Mouse (Mus musculus) kidney, adult 9 months (tissue): ENCODE results near the gene Zfp423.

Experiments used
- DNase-seq: peaks from one replicate; pipeline ENCODE4 v3.0.0; 2022

The Zfp423 gene

DNA sequence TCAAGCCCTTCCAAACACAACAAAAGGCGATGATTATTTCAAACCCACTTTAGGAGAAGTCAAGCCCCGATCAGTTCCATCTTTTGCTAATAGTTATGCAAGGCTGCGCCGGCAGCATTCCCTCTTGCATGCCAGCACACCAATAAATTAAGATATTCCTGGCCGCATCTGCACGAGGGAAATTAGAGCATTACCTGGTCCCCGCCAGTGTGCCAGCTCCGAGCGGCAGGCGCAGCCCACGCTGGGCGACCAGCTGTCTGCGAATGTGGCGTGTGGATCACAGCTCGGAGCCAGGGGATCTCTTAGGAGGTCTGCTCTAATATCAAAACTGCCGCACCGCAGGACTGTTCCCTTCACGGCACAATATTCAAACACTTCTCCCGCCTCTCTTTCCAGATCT lies 217.4 kb downstream of the Zfp423 start:
- DNase-seq: no peak

DNA sequence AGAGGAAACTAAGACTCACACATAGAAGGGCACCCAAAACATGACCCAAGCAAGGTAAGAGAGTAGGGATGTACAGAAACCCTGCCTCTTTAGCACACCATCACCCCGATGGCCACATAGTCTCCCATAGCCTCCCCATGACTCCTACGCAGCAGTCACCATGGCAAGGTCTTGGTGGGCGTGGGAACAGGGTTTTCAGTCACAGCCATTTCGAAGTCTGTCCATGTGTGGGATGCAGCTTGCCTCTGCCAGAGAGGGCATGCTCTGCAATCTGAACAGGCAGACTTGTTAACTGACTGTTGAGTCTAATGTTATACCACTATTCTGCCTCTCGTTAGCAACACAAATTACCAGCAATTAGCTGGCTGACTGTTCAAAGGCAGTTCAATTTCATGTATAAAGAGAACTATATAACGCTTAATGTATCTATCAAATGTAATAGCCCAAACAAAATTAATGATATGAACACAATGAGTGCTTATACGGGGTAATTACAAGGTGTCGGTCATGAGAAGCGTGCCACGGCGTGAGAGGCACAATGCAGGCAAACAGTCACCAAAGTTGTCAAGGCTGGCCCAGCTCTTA lies 218.4 kb downstream of the Zfp423 start:
- DNase-seq: no peak

DNA sequence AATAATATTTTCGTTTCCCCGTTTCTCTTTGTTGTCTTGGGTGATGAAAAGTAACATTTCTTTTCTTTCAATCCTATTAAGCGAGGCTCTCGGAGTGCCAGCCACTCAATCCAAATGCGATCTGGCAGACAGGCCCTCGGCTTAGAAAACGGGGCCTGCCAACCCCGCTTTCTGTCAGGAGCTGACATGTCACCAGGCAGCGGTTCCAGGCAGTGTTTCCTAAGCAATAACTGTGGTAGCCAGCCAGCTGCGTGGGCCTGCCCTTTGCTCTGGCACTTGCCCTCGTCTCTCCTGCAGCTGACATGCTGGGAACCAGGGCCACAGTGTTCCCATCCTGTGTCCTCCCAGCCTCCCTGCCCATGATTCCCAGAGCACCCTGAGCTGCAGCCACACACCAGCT lies 221.5 kb downstream of the Zfp423 start:
- DNase-seq: no peak

DNA sequence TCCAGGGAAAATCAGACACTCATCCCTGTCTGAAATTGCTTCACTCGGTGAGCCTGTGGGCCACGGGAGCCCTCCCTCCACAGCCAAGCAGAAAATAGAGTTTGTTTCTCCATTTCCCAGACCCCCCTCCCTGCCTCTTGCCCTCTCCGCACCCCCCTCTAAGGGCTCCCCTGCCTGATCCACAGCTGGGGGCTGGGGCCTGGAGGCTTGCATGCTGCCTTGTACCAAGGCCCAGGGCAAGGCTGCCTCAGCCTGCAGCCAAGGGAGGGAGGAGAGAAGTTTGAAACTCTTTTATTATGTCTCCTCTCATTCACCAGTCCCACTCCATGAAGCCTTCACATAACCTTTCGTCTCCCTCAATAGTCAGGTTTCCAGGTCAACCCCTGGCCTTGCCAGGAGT lies 224.5 kb downstream of the Zfp423 start:
- no peak for DNase-seq

DNA sequence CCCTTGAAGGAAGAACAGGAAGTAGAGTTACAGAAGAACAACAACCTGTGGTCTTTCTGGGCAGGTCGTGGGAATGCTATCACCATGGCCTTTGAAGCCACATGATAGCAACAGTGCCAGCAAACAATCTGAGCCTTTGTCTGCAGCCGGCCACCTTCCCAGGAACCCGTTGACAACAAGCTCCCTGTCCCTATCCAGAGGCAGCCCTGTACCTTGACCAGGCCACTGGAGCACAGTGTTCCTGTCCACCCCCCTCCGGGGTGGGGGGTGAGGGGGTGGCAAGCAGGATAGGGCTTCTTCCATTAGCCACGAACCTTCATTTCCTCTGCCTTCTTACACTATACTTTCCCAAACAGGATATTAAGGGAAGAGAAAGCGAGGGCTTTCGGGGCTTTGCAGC lies 224.9 kb downstream of the Zfp423 start:
- DNase-seq: no peak

DNA sequence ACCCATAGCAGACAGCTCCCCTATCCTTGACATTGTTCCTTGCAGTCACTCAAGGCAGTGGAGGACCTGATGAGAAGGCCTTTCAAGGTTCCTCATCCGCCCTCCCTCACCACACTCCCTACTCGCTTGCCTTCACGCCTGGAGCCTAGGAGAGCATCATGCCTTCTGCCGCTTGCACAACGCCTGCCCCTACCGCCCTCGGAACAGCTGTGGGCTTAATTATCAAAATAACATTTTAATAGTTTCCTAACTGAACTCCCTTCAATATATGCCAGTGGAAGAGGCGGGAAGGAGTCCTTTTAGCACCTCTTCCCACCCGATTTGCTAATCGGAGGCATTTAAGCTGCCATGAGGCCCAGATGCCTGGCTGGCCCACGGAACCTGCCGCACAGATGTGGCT lies 228.3 kb downstream of the Zfp423 start:
- DNase-seq: no peak

DNA sequence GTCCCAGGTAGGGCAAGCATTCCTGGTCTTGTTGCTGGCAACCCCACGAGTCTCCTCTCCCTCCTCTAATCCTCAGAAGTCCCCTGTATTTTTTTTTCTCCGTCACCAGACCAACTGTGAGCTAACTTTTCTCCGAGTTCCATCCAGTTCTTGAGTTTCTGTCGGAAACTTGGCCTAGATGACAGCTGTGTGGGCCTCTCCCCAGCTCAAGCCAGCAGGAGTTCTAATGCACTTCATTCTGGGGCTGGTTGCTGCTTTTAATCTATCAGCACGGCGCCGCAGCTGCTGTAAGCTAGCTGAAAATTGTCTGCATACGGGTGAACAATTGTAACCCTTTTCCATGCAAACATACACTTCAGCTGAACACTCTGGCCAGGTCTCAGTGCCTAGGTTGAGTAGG lies 236.4 kb downstream of the Zfp423 start:
- DNase-seq: no peak

DNA sequence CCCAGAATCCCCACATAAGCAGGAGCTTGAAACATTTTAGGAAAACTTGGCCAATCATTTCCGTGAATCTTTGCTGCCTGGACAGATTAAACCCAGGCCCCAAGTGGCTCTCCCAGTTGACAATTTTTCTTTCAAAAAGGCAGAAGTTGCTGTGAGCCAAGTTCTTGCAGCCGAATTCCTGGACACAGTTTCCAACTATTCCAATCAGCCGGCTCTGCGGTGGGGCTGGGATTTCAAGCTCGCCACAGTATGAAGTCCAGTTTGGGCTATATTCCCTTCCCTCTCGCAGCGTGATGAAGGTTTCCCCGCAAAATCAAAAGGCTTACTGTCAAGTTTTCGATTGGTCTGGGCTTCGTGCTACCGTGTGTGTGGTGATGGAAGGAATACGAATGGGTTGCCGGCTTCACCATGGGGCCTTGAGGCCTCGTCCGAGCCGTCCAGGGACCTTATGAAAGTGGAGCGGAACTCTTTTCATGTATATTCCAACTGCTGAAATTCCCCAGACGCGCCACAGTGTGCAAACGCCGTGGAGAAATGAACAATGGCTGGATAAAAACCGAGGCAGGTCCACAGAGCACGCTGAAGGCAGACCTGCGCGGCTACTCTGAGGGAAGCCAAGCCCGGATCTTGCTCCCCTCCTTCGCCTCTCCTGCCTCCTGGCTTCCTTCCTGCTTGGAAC lies 240.1 kb downstream of the Zfp423 start:
- no peak for DNase-seq

DNA sequence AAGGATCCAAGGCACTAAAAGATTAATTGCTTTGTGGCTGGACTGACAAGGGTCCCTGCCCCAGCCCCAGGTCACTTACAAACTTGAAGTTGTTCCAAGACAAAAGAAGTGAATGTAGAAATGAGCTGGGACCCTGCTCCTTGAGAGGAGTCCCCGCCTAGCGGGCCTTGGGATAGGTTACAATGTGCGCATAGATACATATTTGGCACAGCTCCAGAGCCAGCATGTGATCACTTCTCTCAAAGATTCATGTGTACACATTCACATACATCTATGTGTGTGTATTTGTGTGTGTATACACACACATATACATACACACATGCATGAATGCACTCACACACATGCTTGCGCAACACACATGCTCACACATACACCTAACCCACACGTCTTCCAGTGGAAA lies 241.9 kb downstream of the Zfp423 start:
- DNase-seq: no peak

DNA sequence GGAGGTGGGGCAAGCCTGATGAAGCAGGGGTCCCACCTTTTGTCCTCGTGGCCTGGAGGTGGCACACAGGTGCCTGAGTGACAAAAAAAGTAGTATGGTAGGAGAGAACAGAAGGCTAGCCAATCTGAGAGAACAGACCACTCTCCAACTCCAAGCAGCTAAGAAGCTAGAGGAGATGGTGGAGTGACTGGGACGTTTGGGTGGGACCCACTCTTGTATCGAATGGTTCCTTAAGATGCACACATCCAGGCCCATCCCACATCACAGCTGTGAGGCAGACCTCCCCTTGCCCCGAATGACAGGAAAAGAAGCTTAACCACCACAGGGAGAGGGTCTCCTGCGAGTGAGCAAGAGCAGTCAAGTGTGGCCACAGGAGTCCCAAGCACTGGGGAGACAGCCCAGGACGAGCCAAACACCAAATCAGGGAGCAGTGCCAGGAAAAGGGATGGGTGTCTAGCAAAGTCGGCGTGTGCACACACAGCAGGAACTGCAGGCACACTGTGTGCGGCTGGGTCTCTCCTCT lies 242.6 kb downstream of the Zfp423 start:
- DNase-seq: no peak

DNA sequence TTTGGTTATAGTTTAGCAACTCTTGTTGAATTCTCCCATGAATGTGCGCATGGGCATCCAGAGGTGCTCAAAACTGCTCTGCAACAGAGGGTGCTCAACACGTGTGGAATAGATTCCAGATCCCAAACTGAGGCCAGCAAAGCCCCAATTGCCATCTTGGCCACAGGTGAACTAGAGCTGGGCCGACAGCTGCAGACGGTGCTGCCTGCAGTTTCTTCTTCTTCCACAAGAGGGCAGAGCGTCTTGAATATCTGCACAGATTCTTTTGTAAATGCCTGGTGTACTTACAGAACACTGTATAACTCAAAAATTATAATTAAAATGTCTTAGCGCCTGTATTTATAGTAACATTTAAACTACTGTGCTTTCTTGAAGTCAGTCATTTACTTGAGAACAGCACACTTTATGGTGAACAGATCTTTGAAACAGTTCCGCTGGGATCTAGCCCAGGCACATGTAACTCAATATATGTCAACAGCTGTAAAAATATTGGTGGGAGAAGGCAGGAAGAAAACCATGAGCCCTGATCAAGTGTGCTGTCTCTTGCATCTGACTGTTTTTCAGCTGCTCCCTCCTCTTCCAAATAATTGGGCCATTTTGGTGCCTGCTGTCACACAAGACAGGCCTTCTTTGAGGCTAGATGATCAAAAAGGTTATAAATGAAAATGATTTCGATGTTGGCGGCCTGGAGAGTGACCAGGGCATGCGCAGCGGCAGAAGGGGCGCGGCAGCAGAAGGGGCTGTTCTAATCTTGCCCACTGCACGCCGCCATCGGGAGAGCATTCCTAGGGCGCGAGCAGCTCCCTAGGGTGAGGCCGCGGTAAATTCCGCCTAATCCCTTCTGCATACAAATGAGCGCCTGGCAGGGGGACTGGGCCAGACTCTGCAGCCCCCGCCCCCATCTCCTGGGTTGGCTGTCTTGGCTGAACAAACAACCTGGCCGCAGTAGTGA lies 243.4 kb downstream of the Zfp423 start:
- peak; percentile 73 for DNase-seq

DNA sequence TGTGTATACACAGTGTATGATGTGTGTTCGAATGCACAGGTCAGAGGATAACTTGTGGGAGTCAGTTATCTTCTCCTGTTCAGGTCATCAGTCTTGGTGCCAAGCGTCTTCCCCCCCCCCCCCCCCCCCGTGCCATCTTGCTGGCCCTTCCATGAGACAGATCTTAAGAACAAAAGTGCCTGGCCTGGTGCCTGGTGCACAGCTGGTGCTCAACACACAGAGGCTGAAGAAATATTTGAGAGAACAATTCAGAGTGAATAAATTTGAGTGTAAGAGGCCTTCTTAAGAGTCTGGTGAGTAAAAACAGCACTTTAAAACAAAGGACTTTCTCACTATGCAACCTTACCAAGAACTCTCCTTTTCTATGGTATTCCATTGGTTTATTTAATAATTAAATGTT lies 245.4 kb downstream of the Zfp423 start:
- no peak for DNase-seq

DNA sequence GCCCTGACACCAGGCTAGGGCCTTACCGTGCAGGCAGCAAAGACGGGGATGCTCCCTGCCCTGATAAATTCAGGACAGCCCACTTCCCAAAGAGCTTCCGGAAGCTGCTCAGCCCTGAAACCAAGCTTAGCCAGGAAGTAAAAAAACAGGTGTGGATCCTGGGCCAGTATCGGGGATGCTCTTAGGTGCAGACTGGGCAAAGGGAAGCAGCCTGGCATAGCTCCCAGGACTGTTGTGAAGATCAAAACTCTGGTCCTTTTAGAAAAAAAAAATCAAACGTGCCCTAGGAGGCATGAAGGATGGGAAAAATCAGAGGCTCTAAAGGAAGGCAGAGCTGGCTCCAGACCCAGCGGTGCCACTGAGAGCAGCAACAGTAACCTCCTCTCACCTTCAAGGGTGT lies 247.4 kb downstream of the Zfp423 start:
- no peak for DNase-seq

DNA sequence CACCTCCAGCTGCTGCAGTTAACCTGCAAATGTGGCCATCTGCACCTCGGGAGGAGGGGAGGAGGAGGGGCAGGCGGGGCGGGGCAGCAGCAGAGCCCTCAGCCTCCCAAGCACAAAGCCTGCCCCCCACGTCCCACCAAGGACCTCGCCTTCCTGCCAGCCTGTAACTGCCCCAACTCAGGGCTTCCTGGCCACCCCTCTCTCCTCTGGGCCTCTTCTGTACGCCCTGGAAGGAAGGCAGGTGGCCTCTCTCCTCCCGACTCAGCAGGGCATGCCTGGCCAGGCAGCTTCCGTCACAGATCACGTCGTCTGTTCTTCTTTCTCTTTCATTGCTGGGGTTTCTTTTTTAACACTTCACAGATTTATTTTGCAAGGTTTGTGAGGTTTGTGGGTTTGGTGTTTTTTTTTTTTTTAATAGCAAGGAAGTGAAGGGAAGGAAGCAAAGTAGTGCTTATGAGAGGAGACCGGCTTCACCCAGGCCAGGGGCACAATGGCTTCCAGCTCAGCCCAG lies 251.2 kb downstream of the Zfp423 start:
- no peak for DNase-seq

DNA sequence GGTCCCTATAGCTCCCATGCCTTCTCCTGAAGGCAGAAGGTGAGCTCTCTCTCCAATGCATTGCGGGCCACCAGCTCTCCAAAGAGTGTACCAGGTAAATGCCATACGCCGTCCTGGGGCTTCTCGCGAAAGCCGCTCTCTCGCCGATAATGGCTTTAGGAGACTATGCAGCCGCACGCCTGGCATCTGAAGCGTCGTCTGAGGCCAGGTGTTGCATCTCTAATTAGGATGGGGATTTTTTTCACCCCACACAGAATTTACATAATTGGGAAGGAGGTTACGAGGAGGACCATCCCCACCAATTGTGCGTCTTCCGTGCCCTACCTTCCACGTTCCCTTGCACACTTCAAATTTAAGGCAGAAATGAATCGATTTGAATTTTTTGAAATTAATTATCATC lies 252.2 kb downstream of the Zfp423 start:
- DNase-seq: no peak

DNA sequence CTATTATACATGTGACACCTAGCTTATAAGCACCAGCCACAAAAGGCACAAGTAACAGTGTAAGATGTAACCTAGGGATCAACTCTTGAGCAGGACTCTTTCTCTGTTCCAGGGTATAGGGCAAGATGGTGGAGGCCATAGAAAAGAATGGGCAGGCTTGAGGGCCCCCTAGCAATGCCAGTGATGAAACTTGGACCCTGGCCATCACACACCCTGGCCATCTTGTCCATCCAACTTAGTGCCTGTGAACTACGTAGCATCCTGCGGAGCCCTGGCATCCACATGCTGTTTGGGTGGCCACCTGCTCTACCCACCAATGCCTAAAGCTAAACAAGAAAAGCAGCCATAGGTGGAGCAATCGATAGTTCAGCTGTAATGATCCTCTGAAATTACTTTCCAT lies 254.6 kb downstream of the Zfp423 start:
- DNase-seq: no peak

DNA sequence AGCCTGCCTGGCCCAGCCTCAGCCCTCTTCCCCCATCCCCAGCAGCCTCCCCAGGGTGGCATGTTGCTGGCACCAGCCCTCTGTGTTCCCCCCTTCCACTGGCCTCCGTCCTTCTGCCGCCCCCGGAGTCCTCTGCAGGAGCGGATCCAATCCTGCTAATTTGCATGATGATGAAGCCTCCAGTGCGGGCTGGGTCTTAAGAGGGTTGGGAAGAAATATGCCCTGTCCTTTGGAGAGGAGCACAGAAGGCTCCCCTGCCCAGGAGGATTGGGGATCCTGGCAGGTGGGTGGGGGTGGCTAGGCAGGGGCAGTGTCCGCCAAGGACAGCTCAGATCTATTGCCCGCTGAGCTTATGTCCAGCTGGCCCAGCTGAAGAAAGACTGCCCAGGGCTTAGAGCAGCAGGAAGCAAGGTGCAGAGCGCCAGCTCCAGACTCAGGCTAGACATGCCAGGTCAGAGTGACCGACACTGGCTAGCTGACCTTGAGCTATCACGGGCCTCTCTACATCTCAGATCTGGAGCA lies 256.5 kb downstream of the Zfp423 start:
- no peak for DNase-seq

DNA sequence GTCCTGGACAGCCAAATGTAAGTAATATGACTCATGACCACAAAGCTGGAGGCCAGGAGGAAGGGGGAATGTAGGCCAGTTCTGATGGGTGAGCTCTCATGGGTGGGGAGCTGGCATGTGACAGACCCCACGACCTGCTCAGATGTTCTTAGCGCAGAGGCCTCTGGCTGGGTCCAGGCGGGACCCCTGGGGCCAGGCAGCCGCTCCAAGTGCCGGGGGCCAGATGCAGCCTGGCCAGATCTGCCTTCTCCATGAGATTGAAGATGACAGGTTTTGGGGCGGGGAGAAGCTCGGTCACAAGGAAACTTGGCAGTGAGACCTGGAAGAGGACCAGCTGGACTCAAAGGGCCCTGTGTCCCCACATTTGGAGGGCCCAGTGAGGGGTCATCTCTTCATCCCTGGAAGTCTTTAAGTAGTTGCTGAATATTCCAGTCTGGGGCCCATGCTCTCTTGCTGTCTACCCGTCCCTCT lies 257.3 kb downstream of the Zfp423 start:
- DNase-seq: no peak

DNA sequence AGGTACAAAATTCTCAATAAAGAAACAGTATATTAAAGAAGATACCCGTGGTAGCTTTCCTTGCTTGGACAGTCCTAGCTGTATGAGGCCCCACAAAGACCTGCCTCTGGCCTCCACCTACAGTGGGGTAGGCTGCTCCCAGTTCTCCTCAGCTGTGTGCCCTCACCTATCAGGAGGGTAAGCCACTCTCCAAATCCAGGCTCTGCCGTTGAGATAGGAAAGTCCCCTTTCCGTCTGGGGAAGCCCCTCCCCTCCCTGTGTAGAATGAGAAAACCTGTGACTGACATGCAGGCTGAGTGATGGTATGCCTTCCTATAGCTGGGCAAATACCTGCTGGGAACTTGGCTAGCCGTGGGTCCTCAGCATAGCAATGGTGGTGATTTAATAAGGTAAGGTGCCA lies 257.8 kb downstream of the Zfp423 start:
- no peak for DNase-seq

DNA sequence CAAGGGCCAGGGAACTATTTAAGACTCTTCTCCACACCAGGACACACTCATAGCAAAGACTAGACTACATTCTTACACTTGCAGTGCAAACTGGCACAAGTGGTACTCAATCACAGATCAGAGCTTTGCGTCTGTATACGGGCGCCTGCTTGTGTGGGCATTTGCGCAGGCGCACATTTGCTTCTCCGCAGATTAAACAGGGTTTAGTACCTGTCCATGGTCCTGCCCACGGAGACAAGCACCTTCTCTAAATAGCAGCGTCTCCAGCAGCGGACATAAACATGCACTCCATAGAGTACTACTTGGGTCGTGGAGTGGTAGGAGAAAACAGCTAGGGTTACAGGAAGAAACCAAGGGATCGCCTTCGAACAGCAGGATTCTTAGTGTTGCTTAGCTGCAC lies 259.1 kb downstream of the Zfp423 start:
- DNase-seq: peak; percentile 10

DNA sequence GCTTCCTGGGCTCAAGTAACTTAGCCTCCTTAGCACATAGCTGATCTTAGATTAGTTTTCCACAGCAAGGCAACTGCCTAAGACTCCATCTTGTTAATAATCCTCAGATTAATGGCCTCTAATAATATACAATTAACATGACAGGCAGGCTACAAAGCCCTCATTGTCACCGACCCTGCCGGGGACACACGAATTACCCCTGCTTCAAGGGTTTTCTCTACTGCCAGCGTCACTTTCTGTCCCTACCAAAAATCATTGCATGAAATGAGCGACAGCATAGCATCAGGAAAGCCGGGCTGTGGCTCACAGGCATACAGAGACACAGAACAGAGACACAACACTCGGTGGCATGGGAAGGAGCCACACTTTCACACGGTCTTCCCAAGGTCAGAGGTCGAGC lies 262.3 kb downstream of the Zfp423 start:
- DNase-seq: no peak

DNA sequence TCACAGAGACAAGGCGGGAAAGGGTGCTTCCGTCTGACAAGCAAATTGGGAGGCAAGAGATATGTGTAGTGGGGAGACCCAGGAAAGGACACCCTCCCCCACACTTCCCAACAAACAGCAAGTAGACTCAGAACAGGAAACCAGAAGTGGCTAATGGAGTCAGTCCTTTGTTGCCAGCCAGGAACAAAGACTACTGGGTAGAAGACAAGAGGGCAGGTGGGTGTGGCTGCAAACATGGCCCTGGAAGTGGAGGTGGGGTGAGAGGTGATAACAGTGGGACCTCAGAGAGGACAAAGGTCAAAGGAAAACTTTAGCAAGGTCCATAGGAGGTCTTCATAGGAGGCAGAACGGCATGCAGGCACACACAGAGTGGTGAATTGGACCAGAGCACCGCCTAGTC lies 265.7 kb downstream of the Zfp423 start:
- DNase-seq: no peak
